Mouse (Mus musculus): ENCODE data around the gene Adprm. TPM values are rescaled to one million over a fixed set of nuclear protein-coding genes. Genes with fewer than 3 reads are reported as not detected.

Adprm gene
- polyA plus RNA-seq, 1 experiment from 2014 or later, result 35.4 TPM

DNA sequence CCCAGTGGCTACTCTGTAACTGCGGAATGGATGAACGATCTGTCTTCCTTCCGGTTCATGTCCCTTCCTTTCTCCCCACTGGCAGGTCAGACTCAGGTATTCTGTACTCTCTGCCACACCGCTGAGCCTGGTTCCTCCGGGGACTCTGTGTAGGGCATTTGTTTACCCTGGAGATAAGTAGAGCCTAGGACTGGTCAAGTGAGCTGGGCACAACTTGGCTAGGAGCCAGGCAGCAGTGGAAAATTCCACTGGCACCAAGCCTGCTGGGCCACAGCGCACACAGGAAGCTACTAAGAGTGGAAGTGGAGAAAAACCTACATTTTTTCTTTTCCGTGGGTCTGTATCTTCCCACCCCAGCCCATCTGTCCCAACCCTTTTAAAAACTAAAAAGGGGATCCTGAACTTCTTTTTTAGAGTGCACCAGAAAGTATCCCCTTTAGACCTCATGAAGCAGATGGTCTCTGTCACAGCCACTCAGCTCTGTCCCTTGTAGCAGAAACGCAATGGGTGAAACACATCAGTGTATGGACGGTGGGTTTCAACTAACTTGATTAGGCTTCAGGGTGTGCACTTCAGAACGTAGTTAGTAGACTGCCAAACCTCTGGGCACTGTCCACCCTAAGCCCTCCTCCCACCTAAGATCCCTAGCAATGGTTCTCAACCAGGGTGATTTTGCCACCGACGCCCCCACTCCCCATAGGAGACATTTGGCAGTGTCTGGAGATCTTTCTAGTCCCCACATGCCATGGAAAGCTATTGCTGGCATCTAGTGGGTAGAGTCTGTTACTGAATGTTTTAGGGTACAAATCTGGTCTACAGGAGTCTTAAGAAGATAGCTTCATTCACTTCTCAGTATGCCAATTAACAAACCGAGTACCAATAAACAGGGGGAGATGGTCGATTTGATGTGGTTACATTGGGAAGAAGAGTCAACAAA lies 53.7 kb downstream of the Adprm start:
- H3K36me3 ChIP-seq, result no peaks in the 10 kb centered on the region
- 70% methylated on average over 14 of the region's 14 CpGs for WGBS
- H3K9me3 ChIP-seq (replicated peaks), result no peaks in the 10 kb centered on the region
- H3K4me1 ChIP-seq, result no peaks in the 10 kb centered on the region; the same call in 1 of the 2 replicates
- H3K27me3 ChIP-seq, result no peaks in the 10 kb centered on the region
- H3K4me3 ChIP-seq (replicated peaks), result no peak overlapping the region
- H3K27ac ChIP-seq (replicated peaks), result no peak overlapping the region
- ATAC-seq (ENCODE audit: insufficient number of reproducible peaks, low FRiP score, low TSS enrichment, low read depth), result no peak
- H3K4me2 ChIP-seq (replicated peaks), result no peak overlapping the region
- no peak overlapping the region for H3K9ac ChIP-seq

DNA sequence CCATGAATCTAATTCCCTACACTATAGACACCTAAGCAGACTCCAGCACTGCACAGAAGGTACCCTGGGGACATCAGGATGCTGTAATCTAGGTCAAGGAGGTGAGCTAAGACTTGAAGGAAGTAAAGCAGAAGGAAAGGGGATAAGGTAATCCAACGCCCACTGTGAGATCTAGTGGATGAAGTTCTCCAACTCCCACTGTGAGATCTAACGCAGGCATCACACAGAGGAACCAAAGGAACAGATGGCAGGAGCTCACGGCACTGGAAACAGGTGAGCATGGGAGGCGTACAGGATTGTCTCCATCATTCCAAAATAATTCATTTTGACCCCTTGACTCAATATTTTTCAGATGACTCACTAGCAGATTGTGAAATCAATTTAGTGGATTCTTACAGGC lies 55.9 kb downstream of the Adprm start:
- Histone ChIP-seq H3K4me3 (replicated peaks) (no peak overlapping the region), H3K27ac (replicated peaks) (no peak overlapping the region), H3K36me3 (no peaks in the 10 kb centered on the region), H3K9ac (no peak overlapping the region), H3K9me3 (replicated peaks) (no peaks in the 10 kb centered on the region), H3K4me1 (no peaks in the 10 kb centered on the region; the same call in 1 of the 2 replicates), H3K4me2 (replicated peaks) (no peak overlapping the region), H3K27me3 (no peaks in the 10 kb centered on the region)
- no peak for ATAC-seq (ENCODE audit: insufficient number of reproducible peaks, low FRiP score, low TSS enrichment, low read depth)
- 81% methylated on average over 4 of the region's 4 CpGs for WGBS

DNA sequence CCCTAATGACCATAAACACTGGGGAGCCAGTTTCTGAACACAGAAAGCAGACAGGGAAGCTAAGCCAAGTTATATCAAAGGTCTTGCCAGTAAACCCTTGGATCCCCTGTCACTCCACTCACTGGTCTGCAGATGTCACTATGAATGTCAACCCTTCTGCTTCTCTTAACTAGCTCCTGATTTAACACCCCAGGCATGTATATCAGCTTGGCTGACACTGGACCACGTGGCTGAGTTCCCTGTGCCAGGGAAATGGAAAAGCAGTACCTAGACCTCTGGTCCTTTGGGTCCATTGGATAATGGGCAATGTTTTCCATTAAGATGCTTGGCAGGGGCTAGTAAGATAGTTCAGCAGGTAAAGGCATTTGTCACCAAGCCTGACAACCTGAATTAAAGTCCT lies 58.7 kb downstream of the Adprm start:
- Histone ChIP-seq H3K27me3 (no peaks in the 10 kb centered on the region), H3K9ac (no peak overlapping the region), H3K9me3 (replicated peaks) (no peaks in the 10 kb centered on the region), H3K4me2 (replicated peaks) (no peak overlapping the region), H3K4me1 (no peaks in the 10 kb centered on the region; the same call in 1 of the 2 replicates), H3K4me3 (replicated peaks) (no peak overlapping the region), H3K27ac (replicated peaks) (no peak overlapping the region), H3K36me3 (no peaks in the 10 kb centered on the region)
- no peak for ATAC-seq (ENCODE audit: insufficient number of reproducible peaks, low FRiP score, low TSS enrichment, low read depth)
- 30% methylated on average over 1 of the region's 1 CpGs for WGBS

DNA sequence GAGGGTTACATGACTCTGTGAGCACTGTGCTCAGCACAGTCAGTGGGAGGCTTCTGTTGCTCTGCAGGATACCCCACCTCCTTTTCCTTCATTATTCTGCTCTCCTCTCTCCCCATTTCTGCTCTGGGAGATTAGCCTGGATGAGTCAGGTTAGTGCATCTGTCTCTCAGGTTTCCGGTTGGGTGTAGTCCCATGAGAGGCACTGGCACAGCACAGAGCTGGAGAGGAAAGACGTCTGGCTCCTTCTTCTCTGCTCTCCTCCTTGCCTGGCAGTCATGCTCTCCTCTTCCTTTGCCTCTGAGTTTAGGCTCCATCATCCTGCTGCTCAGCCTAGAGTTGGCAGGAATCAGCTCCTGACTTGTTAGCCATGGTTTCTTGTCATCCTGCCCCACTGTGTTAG lies 60.2 kb downstream of the Adprm start:
- Histone ChIP-seq H3K9ac (no peak overlapping the region), H3K4me3 (replicated peaks) (no peak overlapping the region), H3K4me2 (replicated peaks) (no peak overlapping the region), H3K36me3 (no peaks in the 10 kb centered on the region), H3K27ac (replicated peaks) (no peak overlapping the region), H3K4me1 (no peaks in the 10 kb centered on the region), H3K27me3 (no peaks in the 10 kb centered on the region), H3K9me3 (replicated peaks) (no peaks in the 10 kb centered on the region)
- 49% methylated on average over 2 of the region's 2 CpGs for WGBS
- no peak for ATAC-seq (ENCODE audit: insufficient number of reproducible peaks, low FRiP score, low TSS enrichment, low read depth)

Small RNA genes within 50 kb of the gene (microRNA-seq; reads per million reads assigned to microRNA genes)
- gene Mir6923 (ENCODE audit: borderline number of aligned reads), result 0.52 reads per million

Other genes starting within 250 kb of the Adprm start
- 1.1 and 1.6 TPM in 2 replicates for gene Pirt, start 140.6 kb downstream of the Adprm start, polyA plus RNA-seq (2015; fragmentation: Nextera tagmentation; extraction: Ambion mirVana)
- 0.21 and 0.37 TPM in 2 replicates for gene Tmem238l, start 96.0 kb downstream of the Adprm start, polyA plus RNA-seq (2015; fragmentation: Nextera tagmentation; extraction: Ambion mirVana)
- gene Tmem220, start 27.4 kb downstream of the Adprm start, polyA plus RNA-seq (2015; fragmentation: Nextera tagmentation; extraction: Ambion mirVana), result 1.9 and 2.2 TPM in 2 replicates
- 16.7 and 17.0 TPM in 2 replicates for gene Sco1, start 76 bp upstream of the Adprm start, polyA plus RNA-seq (2015; fragmentation: Nextera tagmentation; extraction: Ambion mirVana)
- gene Myh3, start 25.7 kb upstream of the Adprm start, polyA plus RNA-seq (2015; fragmentation: Nextera tagmentation; extraction: Ambion mirVana), result 150 and 219 TPM in 2 replicates
- gene Myh2, start 118.4 kb upstream of the Adprm start, polyA plus RNA-seq (2015; fragmentation: Nextera tagmentation; extraction: Ambion mirVana), result 0.24 and 0.44 TPM in 2 replicates
- gene Myh1, start 147.5 kb upstream of the Adprm start, polyA plus RNA-seq (2015; fragmentation: Nextera tagmentation; extraction: Ambion mirVana), result 0.75 and 1.0 TPM in 2 replicates
- gene Myh4, start 185.4 kb upstream of the Adprm start, polyA plus RNA-seq (2015; fragmentation: Nextera tagmentation; extraction: Ambion mirVana), result 0.18 and 0.20 TPM in 2 replicates
- gene Myh8, start 224.5 kb upstream of the Adprm start, polyA plus RNA-seq (2015; fragmentation: Nextera tagmentation; extraction: Ambion mirVana), result 55.8 and 79.6 TPM in 2 replicates